Mouse (Mus musculus): ENCODE results near the gene Sln. TPM values are rescaled to one million over a fixed set of nuclear protein-coding genes. Genes with fewer than 3 reads are reported as not detected.
A peak's percentile ranks its signal among the peaks of the same experiment; 100 is the strongest.

Sln gene
- polyA plus RNA-seq, 1 experiment from 2014 or later, result 8.6 TPM

DNA sequence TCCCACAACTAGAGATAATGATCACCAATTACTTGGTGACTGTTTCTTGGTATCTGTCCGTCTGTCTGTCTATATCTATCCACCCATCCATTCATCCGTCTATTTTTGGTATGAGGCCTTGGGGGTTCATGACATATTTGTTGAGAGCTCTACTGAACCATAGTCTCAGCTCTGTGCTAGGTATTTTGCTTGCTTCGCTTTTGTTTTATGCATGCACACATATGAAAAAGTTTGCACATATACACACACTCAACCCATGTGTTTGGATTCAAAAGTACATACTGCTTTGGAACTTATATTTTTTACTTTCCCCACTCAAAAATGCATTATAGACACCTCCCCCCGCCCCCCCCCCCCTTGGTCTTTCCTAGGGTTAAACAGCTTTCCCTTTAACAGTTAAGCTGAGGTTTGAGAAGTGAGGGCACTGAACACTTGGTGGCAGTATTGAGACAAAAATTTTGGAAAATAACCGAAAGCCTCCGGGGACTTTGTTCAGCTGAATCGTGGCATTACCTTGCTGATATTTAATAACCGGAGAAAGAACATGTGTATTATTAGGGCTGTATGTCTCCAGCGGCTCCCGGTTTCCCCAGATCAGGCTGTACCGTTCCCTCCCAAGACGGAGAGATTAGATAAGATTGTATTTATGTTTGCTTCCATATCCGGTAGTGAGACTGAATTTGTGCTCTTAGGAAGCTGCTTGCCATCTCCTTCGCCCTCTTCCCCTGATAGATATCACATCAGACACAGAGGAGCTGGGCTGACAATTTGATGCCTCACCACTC, 20.7 kb upstream of the Sln start:
- peak; percentile 70 for DNase-seq (ENCODE audit: low spot score)
- Histone ChIP-seq H3K4me2 (replicated peaks; ENCODE audit: low read depth, low read length) (peak overlapping the region; percentile 54), H3K27me3 (replicated peaks; ENCODE audit: insufficient read depth, low read length) (no peaks in the 10 kb centered on the region), H3K9me3 (ENCODE audit: low read length) (no peaks in the 10 kb centered on the region), H3K9ac (replicated peaks; ENCODE audit: low read depth) (peak overlapping the region; percentile 36; the same call in 1 of the 2 replicates), H3K27ac (ENCODE audit: low read length) (no peak overlapping the region), H3K36me3 (ENCODE audit: insufficient read depth, low read length) (no peaks in the 10 kb centered on the region), H3K4me1 (ENCODE audit: insufficient read depth, low read depth, low read length) (0 out of 2 replicates have a peak, but pooled peaks cover 3% of the 10 kb centered on the region), H3K4me3 (ENCODE audit: low read depth, low read length) (peak overlapping the region; percentile 32)
- peak; percentile 52 for TF ChIP-seq CTCF (IDR thresholded peaks at IDR 0.05)
- TF ChIP-seq EP300 (IDR thresholded peaks at IDR 0.05), result peak; percentile 96
- ATAC-seq, result peak; percentile 43
- 13% methylated on average over 14 of the region's 14 CpGs for WGBS

DNA sequence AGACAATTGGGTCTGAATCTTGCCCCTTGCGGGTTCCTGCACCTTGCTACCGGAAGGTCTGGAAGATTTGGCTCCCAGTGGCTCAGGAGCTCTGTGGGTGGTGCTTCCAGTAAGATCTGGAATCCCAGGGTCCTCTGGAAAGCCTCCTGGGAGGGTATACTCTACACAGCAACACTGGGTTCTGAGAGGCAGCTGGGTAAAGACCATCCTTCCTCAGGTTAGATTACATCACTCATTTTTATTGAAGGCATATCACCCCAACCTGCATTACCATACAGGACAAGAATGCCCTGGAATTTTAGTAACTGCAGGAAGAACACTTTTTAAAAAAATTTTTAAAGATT, 20.1 kb upstream of the Sln start:
- ATAC-seq (no peak), DNase-seq (ENCODE audit: low spot score) (no peak)
- no peaks in the 10 kb centered on the region for H3K9me3 ChIP-seq (ENCODE audit: low read length)
- peak overlapping the region; percentile 54 for H3K4me2 ChIP-seq (replicated peaks; ENCODE audit: low read depth, low read length)
- peak overlapping the region; percentile 32 for H3K4me3 ChIP-seq (ENCODE audit: low read depth, low read length)
- H3K27ac ChIP-seq (ENCODE audit: low read length), result no peak overlapping the region
- H3K4me1 ChIP-seq (ENCODE audit: insufficient read depth, low read depth, low read length), result 0 out of 2 replicates have a peak, but pooled peaks cover 3% of the 10 kb centered on the region
- H3K36me3 ChIP-seq (ENCODE audit: insufficient read depth, low read length), result no peaks in the 10 kb centered on the region
- H3K27me3 ChIP-seq (replicated peaks; ENCODE audit: insufficient read depth, low read length), result no peaks in the 10 kb centered on the region
- 8% methylated on average over 2 of the region's 2 CpGs for WGBS
- 0 out of 2 replicates have a peak overlapping the region, but pooled peaks have one; percentile 36 for H3K9ac ChIP-seq (replicated peaks; ENCODE audit: low read depth)
- no peak for TF ChIP-seq EP300 (IDR thresholded peaks at IDR 0.05)
- no peak for TF ChIP-seq CTCF (IDR thresholded peaks at IDR 0.05)

DNA sequence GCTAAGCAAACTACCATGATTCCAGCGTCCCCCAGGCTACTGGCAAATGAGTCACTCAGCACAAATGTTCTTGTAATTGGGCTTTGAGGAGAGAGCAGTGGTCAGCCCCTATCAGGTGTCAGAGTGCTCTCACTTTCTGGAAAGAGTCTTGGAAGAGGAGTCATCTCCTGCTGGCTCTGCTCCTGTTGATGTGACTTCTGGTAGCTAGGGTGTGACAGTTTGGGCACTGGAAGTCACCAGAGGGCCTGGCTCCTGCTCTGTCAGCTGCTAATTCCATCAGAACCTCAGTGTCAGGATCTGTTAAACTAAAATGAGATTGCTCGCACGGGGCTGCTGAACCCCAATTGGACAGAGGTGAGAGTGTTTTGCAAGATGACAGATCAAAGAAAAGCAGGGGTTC, 14.9 kb upstream of the Sln start:
- Histone ChIP-seq H3K9me3 (ENCODE audit: low read length) (no peaks in the 10 kb centered on the region), H3K27me3 (replicated peaks; ENCODE audit: insufficient read depth, low read length) (no peaks in the 10 kb centered on the region), H3K4me2 (replicated peaks; ENCODE audit: low read depth, low read length) (no peak overlapping the region), H3K4me1 (ENCODE audit: insufficient read depth, low read depth, low read length) (no peaks in the 10 kb centered on the region), H3K9ac (replicated peaks; ENCODE audit: low read depth) (no peak overlapping the region), H3K27ac (ENCODE audit: low read length) (no peak overlapping the region), H3K4me3 (ENCODE audit: low read depth, low read length) (no peak overlapping the region), H3K36me3 (ENCODE audit: insufficient read depth, low read length) (no peaks in the 10 kb centered on the region)
- 36% methylated on average over 3 of the region's 3 CpGs for WGBS
- no peak for DNase-seq (ENCODE audit: low spot score)
- TF ChIP-seq EP300 (IDR thresholded peaks at IDR 0.05), result no peak
- ATAC-seq, result no peak

DNA sequence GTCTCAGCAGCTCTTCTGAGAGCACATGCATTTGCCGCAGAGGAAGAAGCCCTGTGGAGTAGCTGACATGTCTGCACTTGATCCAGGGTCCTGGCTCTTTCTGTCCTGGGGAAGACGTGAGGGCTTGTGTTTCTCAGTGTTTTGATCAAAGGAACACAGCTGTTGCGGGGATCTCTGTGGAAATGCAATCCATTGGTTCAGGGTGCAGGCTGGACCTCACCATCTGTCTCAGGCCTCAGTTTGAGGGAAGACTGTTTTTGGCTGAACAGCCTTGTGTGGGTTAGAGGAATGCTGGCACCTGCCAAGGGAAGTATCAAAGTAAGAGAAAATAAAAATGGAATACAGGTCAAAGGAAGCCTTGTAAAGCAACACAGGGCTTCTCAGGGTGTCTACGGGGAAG, 14.0 kb upstream of the Sln start:
- Histone ChIP-seq H3K9me3 (ENCODE audit: low read length) (no peaks in the 10 kb centered on the region), H3K36me3 (ENCODE audit: insufficient read depth, low read length) (no peaks in the 10 kb centered on the region), H3K4me3 (ENCODE audit: low read depth, low read length) (no peak overlapping the region), H3K9ac (replicated peaks; ENCODE audit: low read depth) (no peak overlapping the region), H3K27me3 (replicated peaks; ENCODE audit: insufficient read depth, low read length) (no peaks in the 10 kb centered on the region), H3K4me1 (ENCODE audit: insufficient read depth, low read depth, low read length) (no peaks in the 10 kb centered on the region), H3K4me2 (replicated peaks; ENCODE audit: low read depth, low read length) (no peak overlapping the region), H3K27ac (ENCODE audit: low read length) (no peak overlapping the region)
- WGBS, result 56% methylated on average over 4 of the region's 4 CpGs
- ATAC-seq (no peak), DNase-seq (ENCODE audit: low spot score) (no peak)
- TF ChIP-seq CTCF (IDR thresholded peaks at IDR 0.05) (no peak), EP300 (IDR thresholded peaks at IDR 0.05) (no peak)

DNA sequence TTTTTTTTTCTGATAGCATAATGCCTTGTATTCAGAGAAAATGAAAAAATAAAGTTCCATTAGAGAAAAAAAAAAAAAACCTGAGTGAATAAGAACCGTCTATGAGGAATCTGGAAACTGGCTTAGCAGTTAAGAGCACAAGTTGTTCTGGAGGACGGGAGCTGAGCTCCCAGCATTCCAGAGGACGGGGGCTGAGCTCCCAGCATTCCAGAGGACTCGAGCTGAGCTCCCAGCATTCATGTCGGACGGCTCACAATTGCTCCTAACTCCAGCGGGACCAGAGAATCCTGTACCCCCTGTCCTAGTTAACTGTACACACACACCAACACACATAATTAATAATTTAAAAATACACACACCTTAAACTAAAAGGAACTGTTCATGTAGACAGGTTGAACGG, 11.1 kb upstream of the Sln start:
- H3K36me3 ChIP-seq (ENCODE audit: insufficient read depth, low read length), result no peaks in the 10 kb centered on the region
- no peaks in the 10 kb centered on the region for H3K27me3 ChIP-seq (replicated peaks; ENCODE audit: insufficient read depth, low read length)
- ATAC-seq (no peak), DNase-seq (ENCODE audit: low spot score) (no peak)
- H3K27ac ChIP-seq (ENCODE audit: low read length), result no peak overlapping the region
- no peaks in the 10 kb centered on the region for H3K9me3 ChIP-seq (ENCODE audit: low read length)
- H3K4me2 ChIP-seq (replicated peaks; ENCODE audit: low read depth, low read length), result no peak overlapping the region
- no peak overlapping the region for H3K4me3 ChIP-seq (ENCODE audit: low read depth, low read length)
- TF ChIP-seq EP300 (IDR thresholded peaks at IDR 0.05) (no peak), CTCF (IDR thresholded peaks at IDR 0.05) (no peak)
- no peaks in the 10 kb centered on the region for H3K4me1 ChIP-seq (ENCODE audit: insufficient read depth, low read depth, low read length)
- WGBS, result 58% methylated on average over 8 of the region's 8 CpGs
- no peak overlapping the region for H3K9ac ChIP-seq (replicated peaks; ENCODE audit: low read depth)

DNA sequence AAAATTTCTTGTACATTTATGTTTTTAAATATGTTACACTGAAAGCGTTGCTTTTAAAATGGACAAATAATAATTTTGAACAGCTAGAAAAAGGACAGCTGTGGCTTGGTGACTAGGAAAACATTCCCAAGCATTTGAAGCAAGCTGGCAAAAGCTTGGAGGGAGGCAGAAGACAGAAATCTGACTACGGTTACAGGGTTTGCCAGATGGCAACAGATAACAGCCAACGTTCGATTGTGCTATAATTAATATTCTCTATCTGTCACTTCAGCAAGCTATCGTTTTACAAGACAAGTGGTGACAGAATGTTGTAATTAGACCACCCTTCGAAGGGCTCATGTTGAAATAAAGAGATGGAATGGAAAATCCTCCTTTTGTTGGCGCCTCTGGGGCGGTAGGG, 1.4 kb upstream of the Sln start:
- WGBS, result 65% methylated on average over 8 of the region's 8 CpGs
- TF ChIP-seq CTCF (IDR thresholded peaks at IDR 0.05) (no peak), EP300 (IDR thresholded peaks at IDR 0.05) (no peak)

More for the DNA sequence above, 1.4 kb upstream of the Sln start:
- no peak overlapping the region for H3K4me2 ChIP-seq (replicated peaks; ENCODE audit: low read depth, low read length)
- DNase-seq (ENCODE audit: low spot score) (no peak), ATAC-seq (no peak)
- H3K4me3 ChIP-seq (ENCODE audit: low read depth, low read length), result no peak overlapping the region
- no peak overlapping the region for H3K27ac ChIP-seq (ENCODE audit: low read length)
- H3K9ac ChIP-seq (replicated peaks; ENCODE audit: low read depth), result no peak overlapping the region
- H3K4me1 ChIP-seq (ENCODE audit: insufficient read depth, low read depth, low read length), result no peaks in the 10 kb centered on the region
- H3K9me3 ChIP-seq (ENCODE audit: low read length), result no peaks in the 10 kb centered on the region
- H3K27me3 ChIP-seq (replicated peaks; ENCODE audit: insufficient read depth, low read length), result no peaks in the 10 kb centered on the region
- H3K36me3 ChIP-seq (ENCODE audit: insufficient read depth, low read length), result no peaks in the 10 kb centered on the region

Measured in lung, postnatal 0 days (tissue).